Mouse (Mus musculus): ENCODE measurements around the gene Pitpnm1. TPM values are rescaled to one million over a fixed set of nuclear protein-coding genes. Genes with fewer than 3 reads are reported as not detected.

Pitpnm1 gene
- polyA plus RNA-seq, 1 experiment: 14.8 TPM

- peaks cover 9% of the 10 kb centered on the region for H3K4me1 ChIP-seq (ENCODE audit: control insufficient read depth, insufficient read depth, insufficient read length, low read length)
- peak within 1 kb of the TSS; percentile 91 for H3K27ac ChIP-seq (replicated peaks; ENCODE audit: low read depth, low read length)
- peak within 1 kb of the TSS; percentile 82 for H3K4me3 ChIP-seq (ENCODE audit: insufficient read depth, low read depth, low read length)
These were observed 3.0 kb upstream of the Pitpnm1 start, which contains the start of gene Cdk2ap2 for GRCm38 (mm10) chr19:4096642-4097440. TSS of gene Cdk2ap2 (plus strand) at chr19:4097182.

GRCm38 (mm10) chr19:4097441-4097825 is 2.4 kb upstream of the Pitpnm1 start:
- Histone ChIP-seq H3K27ac (replicated peaks; ENCODE audit: low read depth, low read length) (0 out of 2 replicates have a peak overlapping the region, but pooled peaks have one; percentile 19), H3K4me3 (ENCODE audit: insufficient read depth, low read depth, low read length) (peak overlapping the region; percentile 62), H3K4me1 (ENCODE audit: control insufficient read depth, insufficient read depth, insufficient read length, low read length) (peaks cover 9% of the 10 kb centered on the region)

GRCm38 (mm10) chr19:4098426-4098825 is 1.4 kb upstream of the Pitpnm1 start:
- H3K4me1 ChIP-seq (ENCODE audit: control insufficient read depth, insufficient read depth, insufficient read length, low read length): peaks cover 9% of the 10 kb centered on the region
- H3K27ac ChIP-seq (replicated peaks; ENCODE audit: low read depth, low read length): 0 out of 2 replicates have a peak overlapping the region, but pooled peaks have one; percentile 2
- peak overlapping the region; percentile 62; the same call in 1 of the 2 replicates for H3K4me3 ChIP-seq (ENCODE audit: insufficient read depth, low read depth, low read length)

GRCm38 (mm10) chr19:4099056-4099455 is 742 bp upstream of the Pitpnm1 start:
- H3K4me1 ChIP-seq (ENCODE audit: control insufficient read depth, insufficient read depth, insufficient read length, low read length): peaks cover 9% of the 10 kb centered on the region
- H3K4me3 ChIP-seq (ENCODE audit: insufficient read depth, low read depth, low read length): peak overlapping the region; percentile 87
- H3K27ac ChIP-seq (replicated peaks; ENCODE audit: low read depth, low read length): peak overlapping the region; percentile 47

GRCm38 (mm10) chr19:4100718-4101261 is 992 bp downstream of the Pitpnm1 start:
- H3K4me1 ChIP-seq (ENCODE audit: control insufficient read depth, insufficient read depth, insufficient read length, low read length): peaks cover 9% of the 10 kb centered on the region

GRCm38 (mm10) chr19:4101466-4101865 is 1.7 kb downstream of the Pitpnm1 start:
- Histone ChIP-seq H3K4me1 (ENCODE audit: control insufficient read depth, insufficient read depth, insufficient read length, low read length) (peaks cover 6% of the 10 kb centered on the region), H3K4me3 (ENCODE audit: insufficient read depth, low read depth, low read length) (peak overlapping the region; percentile 87; the same call in 1 of the 2 replicates), H3K27ac (replicated peaks; ENCODE audit: low read depth, low read length) (no peak overlapping the region)

More at GRCm38 (mm10) chr19:4100718-4101261, 992 bp downstream of the Pitpnm1 start:
- Histone ChIP-seq H3K27ac (replicated peaks; ENCODE audit: low read depth, low read length) (no peak overlapping the region), H3K4me3 (ENCODE audit: insufficient read depth, low read depth, low read length) (peak overlapping the region; percentile 87)

GRCm38 (mm10) chr19:4102049-4102448 is 2.3 kb downstream of the Pitpnm1 start:
- no peak overlapping the region for H3K27ac ChIP-seq (replicated peaks; ENCODE audit: low read depth, low read length)
- H3K4me1 ChIP-seq (ENCODE audit: control insufficient read depth, insufficient read depth, insufficient read length, low read length): peaks cover 6% of the 10 kb centered on the region
- no peak overlapping the region for H3K4me3 ChIP-seq (ENCODE audit: insufficient read depth, low read depth, low read length)

- no peak overlapping the region for H3K4me3 ChIP-seq (ENCODE audit: insufficient read depth, low read depth, low read length)
- peaks cover 6% of the 10 kb centered on the region for H3K4me1 ChIP-seq (ENCODE audit: control insufficient read depth, insufficient read depth, insufficient read length, low read length)
- H3K27ac ChIP-seq (replicated peaks; ENCODE audit: low read depth, low read length): no peak overlapping the region
These were observed 2.8 kb downstream of the Pitpnm1 start for GRCm38 (mm10) chr19:4102626-4103025.

- Histone ChIP-seq H3K4me3 (ENCODE audit: insufficient read depth, low read depth, low read length) (no peak overlapping the region), H3K4me1 (ENCODE audit: control insufficient read depth, insufficient read depth, insufficient read length, low read length) (peaks cover 6% of the 10 kb centered on the region), H3K27ac (replicated peaks; ENCODE audit: low read depth, low read length) (no peak overlapping the region)
These were observed 3.5 kb downstream of the Pitpnm1 start for GRCm38 (mm10) chr19:4103294-4103693.

GRCm38 (mm10) chr19:4103792-4104191 is 4.0 kb downstream of the Pitpnm1 start:
- no peak overlapping the region for H3K4me3 ChIP-seq (ENCODE audit: insufficient read depth, low read depth, low read length)
- peaks cover 6% of the 10 kb centered on the region for H3K4me1 ChIP-seq (ENCODE audit: control insufficient read depth, insufficient read depth, insufficient read length, low read length)
- H3K27ac ChIP-seq (replicated peaks; ENCODE audit: low read depth, low read length): no peak overlapping the region

- Histone ChIP-seq H3K4me3 (ENCODE audit: insufficient read depth, low read depth, low read length) (no peak overlapping the region), H3K27ac (replicated peaks; ENCODE audit: low read depth, low read length) (no peak overlapping the region), H3K4me1 (ENCODE audit: control insufficient read depth, insufficient read depth, insufficient read length, low read length) (peaks cover 6% of the 10 kb centered on the region)
These were observed 4.9 kb downstream of the Pitpnm1 start for GRCm38 (mm10) chr19:4104675-4105194.

GRCm38 (mm10) chr19:4106654-4107053 is 6.9 kb downstream of the Pitpnm1 start:
- Histone ChIP-seq H3K4me1 (ENCODE audit: control insufficient read depth, insufficient read depth, insufficient read length, low read length) (no peaks in the 10 kb centered on the region), H3K27ac (replicated peaks; ENCODE audit: low read depth, low read length) (no peak overlapping the region), H3K4me3 (ENCODE audit: insufficient read depth, low read depth, low read length) (no peak overlapping the region)

GRCm38 (mm10) chr19:4108535-4108934 is 8.7 kb downstream of the Pitpnm1 start:
- Histone ChIP-seq H3K27ac (replicated peaks; ENCODE audit: low read depth, low read length) (no peak overlapping the region), H3K4me3 (ENCODE audit: insufficient read depth, low read depth, low read length) (no peak overlapping the region), H3K4me1 (ENCODE audit: control insufficient read depth, insufficient read depth, insufficient read length, low read length) (peaks cover 7% of the 10 kb centered on the region)

- Histone ChIP-seq H3K27ac (replicated peaks; ENCODE audit: low read depth, low read length) (peak overlapping the region; percentile 74; the same call in 1 of the 2 replicates), H3K4me3 (ENCODE audit: insufficient read depth, low read depth, low read length) (no peak overlapping the region), H3K4me1 (ENCODE audit: control insufficient read depth, insufficient read depth, insufficient read length, low read length) (peaks cover 12% of the 10 kb centered on the region)
These were observed 12.5 kb downstream of the Pitpnm1 start for GRCm38 (mm10) chr19:4112063-4112960.
